ENCODE assay signal across 8 mouse cellular contexts in the genomic region with DNA sequence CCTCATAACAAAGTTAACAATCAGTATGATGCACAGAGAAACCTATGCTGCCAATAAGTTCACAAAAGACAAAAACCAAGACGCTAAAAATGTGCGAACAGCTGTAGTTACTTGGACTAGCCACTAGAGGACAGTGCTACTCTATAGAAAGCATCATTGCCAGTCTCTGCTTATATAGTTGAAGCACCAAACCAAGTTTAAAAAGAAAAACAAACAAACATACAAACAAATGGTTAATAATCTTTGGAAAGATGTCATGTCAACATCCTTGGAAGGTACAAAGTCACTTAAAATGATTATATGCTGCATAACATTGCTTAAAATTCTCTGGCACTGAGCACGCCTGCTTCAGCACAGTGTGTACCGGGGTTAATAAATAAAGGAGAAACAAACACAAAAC. TPM values are rescaled to one million over a fixed set of nuclear protein-coding genes. Genes with fewer than 3 reads are reported as not detected.
DNase-seq lines count a peak whose midpoint lies in the region; ATAC-seq and TF ChIP-seq lines count a peak whose summit lies in the region.

No protein-coding gene starts in this region.

- peak; percentile 16 for DNase-seq in kidney, postnatal 14 days
- DNase-seq in kidney, postnatal 10 days = no peak
- DNase-seq in G1E (ENCODE audit: low spot score) = no peak
- peak; percentile 54 for DNase-seq in embryo, embryonic 11 days
- DNase-seq in adrenal gland, postnatal 4 days (ENCODE audit: low spot score in 2 of 2) = no peak
- no peak for DNase-seq in heart, postnatal 4 days
- DNase-seq in urinary bladder, postnatal 10 days (ENCODE audit: low spot score) = no peak

- peak; percentile 32; the same call in 1 of the 2 replicates for TF ChIP-seq CTCF in G1E (IDR thresholded peaks at IDR 0.05; ENCODE audit: low read depth, low read length)

- H3K27me3 ChIP-seq in G1E (ENCODE audit: insufficient read depth, low read length) = no peaks in the 10 kb centered on the region

- ATAC-seq in G1E (ENCODE audit: extremely low read depth, insufficient number of reproducible peaks, low FRiP score, poor library complexity, severe bottlenecking) = no peak
- ATAC-seq in megakaryocyte-erythroid progenitor cell, adult 5-6 weeks (replicated peaks; ENCODE audit: low FRiP score, low TSS enrichment, poor library complexity, severe bottlenecking) = peak; percentile 80

- H3K9me3 ChIP-seq in G1E (replicated peaks) = peaks cover 8% of the 10 kb centered on the region

- no peaks in the 10 kb centered on the region for H3K36me3 ChIP-seq in G1E (replicated peaks)

- no peaks in the 10 kb centered on the region for H3K4me1 ChIP-seq in G1E (ENCODE audit: insufficient read depth, low read depth, low read length)

- H3K4me3 ChIP-seq in G1E (ENCODE audit: low read depth, low read length) = no peak overlapping the region

RNA-seq across cellular contexts. Expression of gene Lrrtm3, which starts 5.6 kb away (rescaled TPM):
- not detected in 2 replicates for total RNA-seq in G1E (2014; fragmentation: Nextera tagmentation)
- 0.06 TPM in 1 of 2 replicates, not detected in the other for total RNA-seq in G1E (2017)
- polyA plus RNA-seq in G1E (2012) = not detected in 2 replicates
- not detected in 2 replicates for total RNA-seq in megakaryocyte-erythroid progenitor cell, adult 5-6 weeks (2014; fragmentation: Nextera tagmentation)
- total RNA-seq in megakaryocyte-erythroid progenitor cell, adult 5-6 weeks (2017) = not detected in 2 replicates
- total RNA-seq in adrenal gland, postnatal 4 days (2021) = under 1 TPM; 0.48 to 0.56 TPM
- total RNA-seq in heart, postnatal 4 days (2021) = under 1 TPM; 0.14 to 0.36 TPM

Comparison
In these comparisons a context has a peak if more than half of its experiments do, and no peak if none do; other contexts are left out.
1. DNase-seq: peak in kidney, postnatal 14 days (single experiment) and embryo, embryonic 11 days (single experiment); none in kidney, postnatal 10 days (single experiment), G1E (single experiment), adrenal gland, postnatal 4 days (0 of 2), heart, postnatal 4 days (single experiment) and urinary bladder, postnatal 10 days (single experiment).